Mouse (Mus musculus) intestine, embryonic 16.5 days (tissue): ENCODE measurements around the gene 3110082I17Rik. TPM values are rescaled to one million over a fixed set of nuclear protein-coding genes. Genes with fewer than 3 reads are reported as not detected.

Experiments
- ATAC-seq: fragments of 200-750 bp; cut with Nextera tagmentation; 2 replicates; pipeline ENCODE4 v1.8.0; 2017; ENCODE audit warnings: moderate TSS enrichment, moderate library complexity
- H3K27ac ChIP-seq: fragments of 300-500 bp; sonication (generic); 2 replicates; pipeline ENCODE4 v1.5.1; 2014; ENCODE audit warnings: mild to moderate bottlenecking, low read length
- H3K27me3 ChIP-seq: fragments of 300-500 bp; sonication (generic); replicated peaks from 2 replicates; pipeline ENCODE4 v1.6.1; 2014; ENCODE audit warnings: low read length, control low read depth, mixed read lengths; ENCODE audit not compliant: control insufficient read depth, insufficient read depth
- H3K36me3 ChIP-seq: fragments of 300-500 bp; sonication (generic); 2 replicates; pipeline ENCODE4 v1.6.1; 2014; ENCODE audit warnings: low read length, control low read depth; ENCODE audit not compliant: control insufficient read depth, insufficient read depth
- H3K4me1 ChIP-seq: fragments of 300-500 bp; sonication (generic); 2 replicates; pipeline ENCODE4 v1.6.1; 2014; ENCODE audit warnings: low read length, control low read depth, mixed read lengths; ENCODE audit not compliant: control insufficient read depth, insufficient read depth
- H3K4me2 ChIP-seq: fragments of 300-500 bp; sonication (generic); 2 replicates; pipeline ENCODE4 v1.6.1; 2014; ENCODE audit warnings: low read depth, low read length, control low read depth
- H3K4me3 ChIP-seq: fragments of 300-500 bp; sonication (generic); 2 replicates; pipeline ENCODE4 v1.5.1; 2014; ENCODE audit warnings: mild to moderate bottlenecking, low read length
- H3K9ac ChIP-seq: fragments of 300-500 bp; sonication (generic); 2 replicates; pipeline ENCODE4 v1.6.1; 2014; ENCODE audit warnings: low read depth, low read length
- H3K9me3 ChIP-seq: fragments of 300-500 bp; sonication (generic); 2 replicates; pipeline ENCODE4 v1.6.1; 2016; ENCODE audit warnings: low read length, control low read depth; ENCODE audit not compliant: control insufficient read depth
- WGBS: fragments of 180-500 bp; shearing (Covaris S2); extraction: QIAGEN DNeasy Blood & Tissue Kit; methylation state at CpG from one replicate; pipeline ENCODE4 v1.1.7; 2014; 5-methylcytosine and 5-hydroxymethylcytosine counted together
- polyA plus RNA-seq: library from polyadenylated mRNA; unstranded; fragments of >200 nt; fragmentation: Nextera tagmentation; extraction: Ambion mirVana; gene quantifications from 2 replicates; pipeline ENCODE4 v1.2.1, GENCODE M21; 2015

Gene 3110082I17Rik
- polyA plus RNA-seq, 1 experiment from 2014 or later, result 35.5 TPM

DNA sequence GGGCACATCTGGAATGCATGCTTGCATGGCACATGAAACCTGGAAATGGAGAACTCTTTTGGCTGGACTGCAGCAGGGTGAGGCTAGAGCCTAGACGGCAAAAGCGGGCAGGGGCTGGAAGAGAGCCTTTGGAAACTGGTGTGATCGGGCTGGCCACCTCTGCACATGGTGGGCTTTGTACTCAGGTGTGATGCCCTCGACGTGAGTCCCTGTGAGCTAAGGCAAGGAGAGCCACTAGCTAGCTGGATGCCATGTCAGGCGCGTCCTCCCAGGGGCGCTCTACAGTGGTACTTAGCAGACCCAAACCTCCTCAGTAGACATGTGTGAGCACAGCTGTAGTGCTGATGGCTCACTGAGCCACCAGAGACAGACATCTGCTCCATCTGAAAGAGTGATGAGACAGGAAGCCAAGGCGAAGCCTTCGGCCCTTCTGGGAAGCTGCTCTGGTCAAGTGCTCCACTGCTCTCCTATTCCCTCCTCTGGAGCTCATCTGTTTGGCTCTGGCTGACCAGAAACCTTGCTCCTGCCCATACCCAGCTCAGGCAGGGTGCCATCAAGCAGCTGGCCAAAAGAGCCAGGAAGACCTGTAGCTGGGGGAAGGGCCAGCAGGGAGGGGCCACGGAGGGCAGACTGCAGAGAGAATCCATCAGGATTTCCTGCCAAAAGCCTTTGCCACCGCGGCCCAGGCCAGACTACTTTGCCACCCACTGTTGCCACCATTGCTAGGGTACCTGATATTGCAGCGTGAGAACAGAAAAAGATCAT lies 53.0 kb downstream of the 3110082I17Rik start:
- no peaks in the 10 kb centered on the region for H3K27me3 ChIP-seq
- no peak overlapping the region for H3K4me3 ChIP-seq
- H3K4me2 ChIP-seq, result no peak overlapping the region
- no peak for ATAC-seq
- H3K9me3 ChIP-seq, result no peaks in the 10 kb centered on the region
- H3K9ac ChIP-seq, result 0 out of 2 replicates have a peak overlapping the region, but pooled peaks have one; percentile 14
- 87% methylated on average over 14 of the region's 14 CpGs for WGBS
- H3K36me3 ChIP-seq, result no peaks in the 10 kb centered on the region
- no peak overlapping the region; the same call in 1 of the 2 replicates for H3K27ac ChIP-seq
- peaks cover 11% of the 10 kb centered on the region for H3K4me1 ChIP-seq

DNA sequence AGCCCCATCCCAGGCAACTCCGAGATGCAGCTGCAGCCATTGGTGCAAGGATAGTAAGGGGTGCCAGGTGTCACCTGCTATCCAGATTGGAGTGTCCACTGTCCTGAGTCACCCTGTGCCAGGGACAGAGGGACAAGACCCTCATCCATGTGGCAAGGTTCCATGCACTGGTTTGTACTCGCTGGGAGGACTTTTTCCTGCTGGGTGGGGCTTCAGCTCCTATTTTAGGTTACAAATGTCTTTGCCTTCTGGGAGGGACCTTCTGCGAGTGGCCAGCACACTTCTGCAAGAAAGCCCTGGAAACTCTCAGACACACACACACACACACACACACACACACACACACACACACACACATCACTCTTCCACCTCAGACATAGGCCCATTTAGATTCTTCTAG lies 54.4 kb downstream of the 3110082I17Rik start:
- Histone ChIP-seq H3K9ac (no peak overlapping the region), H3K27me3 (no peaks in the 10 kb centered on the region), H3K4me2 (no peak overlapping the region), H3K27ac (no peak overlapping the region), H3K4me3 (no peak overlapping the region), H3K4me1 (peaks cover 11% of the 10 kb centered on the region), H3K36me3 (no peaks in the 10 kb centered on the region), H3K9me3 (no peaks in the 10 kb centered on the region)
- no peak for ATAC-seq
- WGBS, result 59% methylated on average over 3 of the region's 3 CpGs

DNA sequence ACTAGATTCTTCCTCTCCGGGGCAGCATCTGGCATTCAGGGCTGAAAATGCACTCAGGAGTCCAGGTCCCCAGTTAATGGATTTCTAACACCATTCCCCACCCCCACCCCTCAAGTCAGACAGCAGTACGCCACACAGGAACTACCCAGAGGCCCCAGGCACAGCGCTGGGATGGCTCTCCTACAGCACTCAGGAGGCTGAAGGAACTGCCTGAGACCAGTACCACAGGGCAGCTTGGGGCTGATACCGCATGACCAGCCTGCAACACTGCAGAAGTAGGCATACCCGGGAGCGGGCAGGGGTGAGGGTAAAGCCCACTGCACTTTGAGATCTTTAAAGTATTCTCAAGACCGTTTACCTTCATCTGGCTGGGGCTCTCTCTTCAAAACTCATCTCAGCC lies 54.8 kb downstream of the 3110082I17Rik start:
- Histone ChIP-seq H3K4me2 (no peak overlapping the region), H3K4me1 (peaks cover 11% of the 10 kb centered on the region), H3K36me3 (no peaks in the 10 kb centered on the region), H3K9ac (no peak overlapping the region), H3K4me3 (no peak overlapping the region), H3K27me3 (no peaks in the 10 kb centered on the region), H3K9me3 (no peaks in the 10 kb centered on the region), H3K27ac (no peak overlapping the region)
- no peak for ATAC-seq
- WGBS, result 69% methylated on average over 7 of the region's 7 CpGs

DNA sequence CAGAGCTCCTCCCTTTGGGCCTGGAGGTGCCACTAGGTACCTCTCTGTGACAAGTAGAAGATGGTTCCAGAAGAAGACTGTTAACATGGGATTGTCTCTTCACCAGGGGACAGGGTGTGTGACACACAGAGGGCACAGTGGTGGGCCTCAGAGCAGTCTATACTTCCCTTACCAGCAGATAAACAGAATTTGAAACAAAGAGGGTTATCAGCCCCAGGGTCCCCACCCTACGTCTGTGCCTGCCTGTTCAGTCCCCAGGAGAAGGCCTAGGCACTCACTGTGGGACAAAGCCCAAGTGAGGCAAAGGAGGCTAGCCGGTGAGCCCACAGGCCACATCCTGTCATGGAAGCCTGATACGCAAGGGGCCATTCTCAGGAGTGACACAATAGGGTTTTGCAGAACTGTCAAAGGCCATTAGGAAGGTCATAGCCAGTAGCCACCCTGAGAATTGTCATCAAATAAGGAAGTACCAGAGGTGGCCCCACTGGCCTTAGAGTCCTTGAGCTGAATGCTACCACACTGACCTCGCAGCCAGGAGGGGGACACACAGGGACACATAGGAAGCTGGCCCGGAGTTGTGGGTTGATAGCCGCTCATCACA lies 55.4 kb downstream of the 3110082I17Rik start, which contains the start of gene C130050O18Rik:
Gene C130050O18Rik (plus strand): TSS at position 480 of the 601 bp plus-strand sequence.
- Histone ChIP-seq H3K9ac (no peak within 1 kb of the TSS), H3K4me2 (no peak within 1 kb of the TSS), H3K36me3 (no peaks in the 10 kb centered on the region), H3K27ac (no peak within 1 kb of the TSS), H3K9me3 (no peaks in the 10 kb centered on the region), H3K4me1 (peaks cover 11% of the 10 kb centered on the region), H3K4me3 (no peak within 1 kb of the TSS), H3K27me3 (no peaks in the 10 kb centered on the region)
- no peak for ATAC-seq
- 78% methylated on average over 6 of the region's 6 CpGs for WGBS

DNA sequence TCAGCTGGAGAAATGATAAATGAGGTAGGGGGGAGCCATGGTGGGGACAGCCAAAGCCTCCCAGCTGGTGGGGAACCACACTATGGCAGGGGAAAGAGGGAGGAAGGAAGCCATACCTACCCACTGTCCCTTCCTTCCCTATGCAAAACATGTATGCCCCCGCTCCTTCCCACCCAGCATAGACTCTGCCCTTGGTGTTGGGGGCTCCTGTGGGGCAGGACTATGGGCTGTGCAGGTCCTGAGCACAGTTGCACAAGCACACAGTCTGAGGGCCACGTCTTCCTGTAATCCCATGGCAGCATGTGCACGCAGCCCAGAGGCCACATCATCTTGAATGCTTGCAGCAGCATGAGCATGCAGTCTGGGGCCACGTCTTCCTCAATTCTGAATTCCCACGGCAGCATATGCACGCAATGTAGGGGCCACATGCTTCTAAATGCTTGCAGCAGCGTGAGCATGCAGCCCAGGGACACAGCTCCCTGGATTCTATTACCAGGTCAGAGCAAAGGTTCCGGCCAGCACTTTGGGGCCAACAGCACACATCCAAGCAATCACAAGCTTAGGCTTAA lies 56.6 kb downstream of the 3110082I17Rik start:
- Histone ChIP-seq H3K36me3 (no peaks in the 10 kb centered on the region), H3K9me3 (no peaks in the 10 kb centered on the region), H3K27me3 (no peaks in the 10 kb centered on the region), H3K4me1 (peaks cover 5% of the 10 kb centered on the region), H3K27ac (no peak overlapping the region), H3K4me3 (no peak overlapping the region), H3K4me2 (no peak overlapping the region), H3K9ac (no peak overlapping the region)
- no peak for ATAC-seq
- 92% methylated on average over 8 of the region's 8 CpGs for WGBS

DNA sequence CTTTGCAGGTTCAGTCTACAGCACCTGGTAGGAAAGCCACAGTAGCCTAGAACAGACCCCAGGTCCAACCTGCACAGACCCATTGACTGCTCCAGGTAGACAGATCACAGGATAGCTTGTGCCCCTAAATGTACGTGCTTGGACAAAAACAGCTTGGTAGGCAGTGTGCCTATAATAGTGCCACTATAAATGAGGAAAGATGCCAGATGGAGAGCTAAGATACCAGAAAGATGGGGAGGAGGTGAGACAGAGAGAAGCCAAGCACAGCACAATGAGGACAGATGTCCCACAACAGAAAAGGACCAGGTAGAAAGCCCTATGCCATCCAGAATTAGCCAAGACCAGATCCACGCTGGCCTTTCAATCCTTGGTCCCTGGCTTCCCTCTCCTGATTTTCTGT lies 58.2 kb downstream of the 3110082I17Rik start:
- H3K4me1 ChIP-seq, result peaks cover 9% of the 10 kb centered on the region
- no peak overlapping the region for H3K4me3 ChIP-seq
- H3K36me3 ChIP-seq, result no peaks in the 10 kb centered on the region
- no peak overlapping the region for H3K27ac ChIP-seq
- WGBS, result 90% methylated on average over 2 of the region's 2 CpGs
- ATAC-seq, result no peak
- no peak overlapping the region for H3K9ac ChIP-seq
- H3K27me3 ChIP-seq, result no peaks in the 10 kb centered on the region
- no peaks in the 10 kb centered on the region for H3K9me3 ChIP-seq
- no peak overlapping the region for H3K4me2 ChIP-seq

DNA sequence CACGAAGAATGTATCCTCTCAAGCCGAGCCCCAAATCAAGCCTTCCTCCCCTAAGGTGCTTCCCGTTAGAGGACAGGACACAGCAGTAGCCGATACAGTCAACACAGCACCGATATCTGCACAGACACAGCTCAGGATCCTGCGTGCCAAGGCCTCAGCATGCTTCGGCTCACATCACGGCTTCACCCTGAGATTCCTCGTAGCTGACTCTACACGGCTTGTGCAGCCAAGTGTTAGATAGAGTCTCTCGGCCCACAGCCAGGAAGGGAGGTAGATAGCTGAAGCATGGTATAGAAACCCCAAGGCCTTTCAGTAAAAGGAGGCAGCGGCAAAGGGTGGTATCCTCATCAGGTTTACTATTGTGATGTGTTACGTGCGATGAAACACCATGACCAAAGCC lies 60.3 kb downstream of the 3110082I17Rik start:
- H3K4me2 ChIP-seq, result no peak overlapping the region
- H3K27me3 ChIP-seq, result no peaks in the 10 kb centered on the region
- peaks cover 6% of the 10 kb centered on the region for H3K4me1 ChIP-seq
- WGBS, result 83% methylated on average over 14 of the region's 14 CpGs
- H3K9me3 ChIP-seq, result no peaks in the 10 kb centered on the region
- no peaks in the 10 kb centered on the region for H3K36me3 ChIP-seq
- ATAC-seq, result no peak
- no peak overlapping the region for H3K9ac ChIP-seq
- no peak overlapping the region for H3K27ac ChIP-seq
- H3K4me3 ChIP-seq, result no peak overlapping the region

DNA sequence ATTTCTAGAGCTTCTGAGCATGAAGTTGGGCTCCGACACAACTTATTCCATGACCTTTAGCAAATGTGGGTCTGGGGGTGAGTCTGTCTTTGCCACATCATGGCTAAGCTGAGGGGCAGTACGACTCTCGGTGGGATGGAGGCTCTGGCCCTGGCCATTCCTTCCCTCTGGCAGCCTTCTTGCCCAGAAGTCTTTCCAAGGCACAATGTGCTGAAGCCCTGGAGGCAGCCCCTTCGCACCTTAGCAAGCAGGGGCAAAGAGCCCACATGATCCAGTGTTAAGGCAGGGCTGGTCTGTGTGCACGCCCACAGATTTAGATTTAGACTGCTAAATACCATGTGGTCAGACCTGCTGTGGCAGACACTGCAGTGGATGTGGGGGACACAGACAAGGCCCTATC lies 61.5 kb downstream of the 3110082I17Rik start:
- no peak overlapping the region for H3K4me3 ChIP-seq
- H3K9me3 ChIP-seq, result no peaks in the 10 kb centered on the region
- no peak for ATAC-seq
- H3K9ac ChIP-seq, result no peak overlapping the region
- H3K4me2 ChIP-seq, result no peak overlapping the region
- WGBS, result 86% methylated on average over 5 of the region's 5 CpGs
- H3K27ac ChIP-seq, result no peak overlapping the region
- no peaks in the 10 kb centered on the region for H3K36me3 ChIP-seq
- H3K4me1 ChIP-seq, result peaks cover 6% of the 10 kb centered on the region
- H3K27me3 ChIP-seq, result no peaks in the 10 kb centered on the region

DNA sequence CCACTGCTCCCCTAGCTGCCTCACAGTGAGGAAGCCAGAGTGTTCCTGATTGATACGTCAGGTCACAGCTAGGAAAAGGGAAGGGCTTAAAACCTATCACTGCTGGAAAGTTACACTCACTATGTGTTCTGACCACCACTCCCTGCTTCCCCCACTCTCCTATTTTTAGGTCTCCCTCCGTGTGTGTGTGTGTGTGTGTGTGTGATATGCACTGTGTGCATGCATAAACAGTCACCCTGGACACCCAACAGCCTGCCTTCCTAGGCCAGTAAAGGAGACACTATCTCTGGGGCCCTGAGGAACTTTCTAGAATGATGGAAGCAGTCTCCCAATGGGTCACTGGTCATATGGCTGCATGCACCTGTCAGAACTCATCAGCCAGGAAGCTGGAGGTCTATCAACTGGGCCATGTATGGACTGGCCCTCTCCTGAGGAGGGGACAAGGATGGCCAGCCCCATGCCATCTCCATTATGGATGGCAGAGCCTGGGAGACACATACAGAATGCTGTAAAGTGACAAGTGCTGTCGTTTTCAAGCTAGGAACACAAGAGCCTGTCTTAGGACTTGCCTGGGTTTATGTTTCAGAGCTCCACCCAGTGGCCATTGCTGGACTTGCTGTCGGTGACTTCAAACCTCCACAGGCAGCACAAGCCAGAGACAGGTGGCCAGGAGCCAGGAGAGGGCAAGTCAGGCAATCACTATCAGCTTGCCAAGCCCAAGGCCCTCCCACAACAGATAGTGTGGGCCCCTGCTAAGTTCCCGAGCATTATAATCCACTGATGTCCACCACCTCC lies 62.2 kb downstream of the 3110082I17Rik start:
- 41% methylated on average over 5 of the region's 5 CpGs for WGBS
- no peak overlapping the region for H3K4me2 ChIP-seq
- H3K9ac ChIP-seq, result no peak overlapping the region
- no peaks in the 10 kb centered on the region for H3K27me3 ChIP-seq
- peak; percentile 77 for ATAC-seq
- H3K27ac ChIP-seq, result no peak overlapping the region
- no peaks in the 10 kb centered on the region for H3K36me3 ChIP-seq
- no peaks in the 10 kb centered on the region for H3K9me3 ChIP-seq
- no peak overlapping the region for H3K4me3 ChIP-seq
- peaks cover 6% of the 10 kb centered on the region for H3K4me1 ChIP-seq
